Mouse (Mus musculus) kidney, postnatal 4 days (tissue): ENCODE measurements around the gene Papola.
A peak's percentile ranks its signal among the peaks of the same experiment; 100 is the strongest.

Experiments
- DNase-seq, 2 experiments: peaks; one replicate each; pipeline ENCODE4 v3.0.0; 2021; ENCODE audit warnings: mixed read lengths in 2 of 2

Papola gene

GRCm38 (mm10) chr12:105784196-105784999 lies at the start of gene Papola:
TSS of gene Papola (plus strand) at chr12:105784694.
- peak; percentile 91 to 95 for DNase-seq

DNA sequence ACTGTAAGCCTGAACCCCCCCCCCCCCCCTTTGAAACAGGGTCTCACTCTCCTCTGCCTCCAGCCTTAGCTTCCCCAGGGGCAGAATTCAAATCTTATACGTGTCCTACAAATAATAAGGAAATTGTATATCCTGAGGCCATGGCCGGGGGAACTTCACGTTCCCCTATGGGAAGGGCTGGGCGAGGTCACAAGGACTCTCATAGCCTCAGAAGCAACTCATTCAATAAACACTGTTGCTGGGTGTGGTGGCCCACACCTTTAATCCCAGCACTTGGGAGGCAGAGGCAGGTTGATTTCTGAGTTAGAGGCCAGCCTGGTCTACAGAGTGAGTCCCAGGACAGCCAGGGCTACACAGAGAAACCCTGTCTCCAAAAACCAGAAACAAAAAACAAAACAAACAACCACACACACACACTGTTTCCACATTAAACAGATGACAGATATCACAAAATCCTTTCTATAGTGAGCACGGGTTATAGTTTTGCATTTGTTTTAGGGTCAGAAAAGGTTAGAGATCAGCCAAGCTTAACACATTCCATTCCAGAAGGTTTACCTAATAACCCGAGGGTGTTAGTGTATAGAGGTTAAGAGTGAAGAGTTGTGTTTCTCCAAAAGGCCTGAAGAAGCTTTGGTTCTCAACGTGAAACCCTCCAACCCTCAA lies 49.1 kb upstream of the Papola start:
- no peak for DNase-seq

DNA sequence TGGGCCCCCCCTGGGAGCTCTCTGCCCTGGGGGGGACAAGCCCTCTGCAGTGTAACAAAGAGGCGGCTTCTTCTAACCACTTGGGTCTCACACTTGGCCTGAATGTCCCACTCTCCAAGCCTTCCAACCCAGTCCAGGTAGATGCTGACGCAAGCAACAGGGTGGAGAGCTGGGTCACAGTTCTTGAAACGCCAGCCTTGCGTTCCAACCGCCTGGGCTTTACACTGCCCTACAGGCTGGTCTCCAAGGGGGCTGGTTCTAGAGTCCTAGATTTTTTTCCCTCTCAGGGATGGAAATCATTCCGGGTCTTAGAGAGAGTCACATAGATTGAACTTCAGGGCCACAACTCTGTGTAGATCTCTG lies 48.6 kb upstream of the Papola start:
- peak in 1 of 2 experiments; percentile 37 for DNase-seq

GRCm38 (mm10) chr12:105738316-105739096 lies 46.0 kb upstream of the Papola start:
- DNase-seq = no peak

DNA sequence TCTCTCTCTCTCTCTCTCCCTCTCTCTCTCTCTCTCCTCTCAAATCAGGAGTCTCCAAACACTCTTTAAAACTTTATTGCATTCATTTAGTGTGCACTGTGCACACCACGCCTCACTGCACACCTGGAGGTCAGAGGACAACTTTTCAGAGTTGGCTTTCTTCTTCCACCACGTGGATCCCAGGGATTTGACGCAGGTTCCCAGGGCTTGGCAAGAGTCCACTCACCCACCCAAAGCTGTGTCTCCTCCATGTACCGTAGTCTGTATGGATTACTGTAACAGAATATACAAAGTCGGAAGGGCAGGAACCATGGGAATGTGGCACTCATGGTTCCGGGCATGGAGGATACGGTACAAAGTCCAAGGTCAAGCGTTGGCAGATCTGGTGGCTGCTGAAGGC lies 44.8 kb upstream of the Papola start:
- peak in 1 of 2 experiments; percentile 30 for DNase-seq

- no peak for DNase-seq
These were observed 36.4 kb upstream of the Papola start for GRCm38 (mm10) chr12:105748114-105748513.

DNA sequence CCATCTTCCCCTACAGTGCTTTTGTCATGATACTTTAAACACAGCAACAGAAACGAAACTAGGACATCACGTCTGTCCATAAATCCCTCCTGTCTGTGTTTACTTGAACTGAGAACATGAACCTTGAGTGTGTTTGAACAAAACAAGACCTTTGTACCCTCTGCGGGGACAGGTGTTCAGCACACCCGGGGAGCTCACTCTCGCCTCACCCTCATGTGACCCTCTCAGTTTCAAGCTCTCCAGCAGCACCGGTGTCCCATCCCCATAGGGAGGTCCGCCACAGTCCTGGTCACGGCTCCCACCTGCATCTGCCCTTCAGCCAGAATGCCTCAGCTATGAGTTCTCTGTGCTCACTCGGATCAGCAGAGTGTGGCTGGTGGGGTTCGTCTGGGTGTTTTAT lies 30.7 kb upstream of the Papola start:
- peak in 1 of 2 experiments; percentile 26 for DNase-seq

DNA sequence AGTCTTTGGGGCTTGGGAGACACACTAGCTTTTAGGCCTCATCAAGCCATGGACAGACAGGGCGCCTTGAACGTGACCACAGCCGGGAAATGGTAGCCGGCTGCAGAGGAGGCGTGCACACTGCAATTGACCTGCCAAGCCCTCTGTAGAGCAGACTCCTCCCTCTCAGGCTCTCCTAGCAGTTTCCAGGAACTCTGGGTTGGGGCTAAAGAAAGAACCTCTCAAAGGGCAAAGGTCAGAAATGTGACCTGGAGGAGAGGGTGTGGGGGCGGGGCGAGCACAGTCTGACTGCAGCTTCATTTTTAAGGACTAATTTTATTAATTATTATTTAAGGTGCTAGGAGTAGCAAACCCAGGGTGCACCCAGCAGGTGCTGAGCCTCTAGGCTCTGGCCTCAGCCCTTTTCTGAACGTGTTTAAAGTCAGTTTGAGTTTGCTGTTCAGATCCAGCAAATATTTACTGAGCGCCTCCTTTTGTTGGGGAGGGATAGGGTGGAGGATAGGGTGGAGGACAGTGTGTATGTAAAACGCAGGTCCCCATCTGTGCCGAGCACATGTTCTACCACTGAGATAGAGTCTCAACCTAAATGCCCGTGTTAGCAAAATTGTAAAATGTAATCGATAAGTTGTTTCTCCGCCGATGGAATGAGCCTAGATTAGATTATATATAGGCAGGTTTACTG lies 26.5 kb upstream of the Papola start:
- DNase-seq = peak; percentile 56 to 75

GRCm38 (mm10) chr12:105758911-105759310 lies 25.6 kb upstream of the Papola start:
- DNase-seq = no peak

- no peak for DNase-seq
These were observed 24.5 kb upstream of the Papola start for GRCm38 (mm10) chr12:105759849-105760478.

DNA sequence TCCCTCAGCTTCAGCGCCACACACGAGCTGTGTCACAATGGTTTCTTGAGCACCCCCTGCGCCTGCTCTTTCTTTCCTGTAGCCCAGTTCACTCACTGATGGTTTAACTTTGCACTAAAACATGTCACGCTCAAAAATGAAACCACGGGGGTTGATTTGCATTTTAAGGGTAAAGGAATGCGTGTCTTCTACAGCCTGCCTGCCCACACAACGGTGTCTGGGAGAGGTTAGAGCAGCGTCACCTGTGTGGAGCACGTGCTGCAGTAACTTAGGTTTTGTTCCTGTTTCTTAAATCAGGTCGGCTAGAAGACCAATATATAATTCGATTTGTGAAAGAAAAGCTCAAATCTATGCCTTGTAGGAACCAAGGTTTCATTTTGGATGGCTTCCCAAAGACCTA lies 23.3 kb upstream of the Papola start:
- DNase-seq = peak in 1 of 2 experiments; percentile 23

DNA sequence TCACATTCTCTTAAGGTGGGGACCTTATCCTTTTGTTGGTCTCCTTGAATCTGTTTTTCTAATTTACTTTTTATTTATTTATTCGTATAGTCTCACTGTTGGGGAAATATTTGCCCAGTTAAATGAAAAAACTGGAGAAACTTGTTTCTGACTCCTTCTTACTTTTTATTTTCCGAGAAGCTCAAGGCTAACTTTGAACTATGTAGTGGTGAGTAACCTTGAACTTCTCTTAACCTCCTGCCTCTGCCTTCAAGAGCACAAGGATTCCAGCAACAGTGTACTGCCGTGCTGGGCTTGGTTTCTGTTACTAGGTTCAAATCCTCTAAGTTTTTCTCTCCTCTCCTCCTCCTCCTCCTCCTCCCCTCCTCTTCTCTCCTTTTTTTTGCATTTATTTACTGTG lies 22.9 kb upstream of the Papola start:
- DNase-seq = no peak

GRCm38 (mm10) chr12:105769700-105770099 lies 14.8 kb upstream of the Papola start:
- no peak for DNase-seq

GRCm38 (mm10) chr12:105774871-105775270 lies 9.6 kb upstream of the Papola start:
- peak; percentile 62 to 65 for DNase-seq

DNA sequence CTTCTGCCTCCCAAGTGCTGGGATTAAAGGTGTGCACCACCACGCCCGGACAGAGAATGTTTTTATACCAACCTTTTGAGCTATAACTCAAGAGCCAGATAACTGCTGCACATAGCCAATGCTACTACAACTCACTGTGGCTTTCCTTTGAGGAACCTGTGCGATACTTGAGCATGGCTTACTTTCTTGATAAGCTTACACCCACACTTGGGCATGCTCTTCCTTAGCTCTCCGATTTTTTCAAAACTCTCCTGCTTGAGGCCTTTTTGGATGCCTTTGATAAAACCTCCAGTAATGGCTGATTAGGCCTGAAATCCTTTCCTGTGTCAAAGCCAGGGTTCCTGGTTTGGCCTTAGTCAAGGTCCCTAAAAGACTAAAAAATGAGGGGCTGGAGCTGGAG lies 6.8 kb upstream of the Papola start:
- no peak for DNase-seq

GRCm38 (mm10) chr12:105785000-105785774 lies 693 bp downstream of the Papola start:
- DNase-seq = peak; percentile 78 to 87

DNA sequence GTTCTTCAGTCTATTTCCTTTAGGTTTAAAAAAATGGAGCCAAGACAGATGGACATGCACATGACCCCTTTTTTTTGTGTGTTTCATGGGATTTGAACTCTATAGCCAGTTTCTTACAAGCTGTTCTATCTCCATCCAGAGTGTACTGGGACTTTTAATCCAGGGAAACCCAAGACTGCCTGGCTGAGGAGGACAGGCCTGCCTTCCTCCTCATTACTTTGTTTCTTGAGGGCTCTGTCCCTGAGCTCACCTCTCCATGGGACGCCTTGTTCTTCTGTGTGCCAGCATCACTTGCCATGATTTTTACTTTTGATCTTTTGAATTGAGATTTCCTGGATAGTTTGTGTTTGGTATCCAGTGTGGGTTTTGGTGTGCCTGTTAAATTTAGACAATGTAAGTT lies 1.6 kb downstream of the Papola start:
- no peak for DNase-seq

DNA sequence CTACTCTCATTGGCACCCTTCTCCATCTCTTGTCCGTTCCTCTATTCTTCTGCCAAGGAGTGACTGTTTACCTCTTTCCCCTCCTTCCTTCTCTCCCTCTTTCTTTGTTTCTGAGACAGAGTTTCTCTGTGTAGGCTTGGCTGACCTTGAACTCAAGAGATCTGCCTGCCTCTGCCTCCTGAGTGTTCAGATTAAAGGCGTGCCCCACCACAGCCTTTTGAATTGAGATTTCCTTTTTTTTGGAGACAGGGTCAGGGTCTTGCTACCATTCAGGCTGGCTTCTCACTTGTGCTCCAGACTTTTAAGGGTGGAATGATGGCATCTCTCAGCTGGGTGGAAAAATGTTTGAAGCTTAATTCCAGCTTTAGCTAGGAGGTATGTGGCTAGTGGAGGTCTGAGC lies 3.1 kb downstream of the Papola start:
- DNase-seq = no peak

- no peak for DNase-seq
These were observed 5.4 kb downstream of the Papola start for GRCm38 (mm10) chr12:105789885-105790284.

DNA sequence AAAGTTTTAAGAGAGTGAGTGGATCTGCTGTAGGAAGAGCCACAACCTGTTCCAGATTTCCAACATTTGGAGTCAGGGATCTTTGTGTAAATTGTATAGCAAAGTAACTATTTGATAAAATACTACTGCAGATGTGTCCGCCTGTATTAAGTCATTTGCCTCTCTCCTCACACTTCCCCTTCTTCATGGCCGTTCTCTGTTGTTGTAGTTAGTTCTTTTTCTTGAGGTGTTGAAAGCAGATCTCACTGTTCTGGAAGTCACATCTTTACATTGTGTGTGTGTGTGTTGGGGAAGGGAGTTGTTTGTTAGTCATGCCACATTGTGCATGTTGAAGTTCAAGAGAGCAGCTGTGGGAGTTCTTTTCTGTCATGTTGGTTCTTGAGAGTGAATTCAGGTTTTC lies 10.4 kb downstream of the Papola start:
- no peak for DNase-seq

- no peak for DNase-seq
These were observed 13.5 kb downstream of the Papola start for GRCm38 (mm10) chr12:105798001-105798400.

GRCm38 (mm10) chr12:105805790-105806189 lies 21.3 kb downstream of the Papola start:
- DNase-seq = no peak
